Mouse (Mus musculus): Measurements from ENCODE around the gene Isca1. TPM values are rescaled to one million over a fixed set of nuclear protein-coding genes. Genes with fewer than 3 reads are reported as not detected.

The Isca1 gene
- total RNA-seq, 1 experiment from 2014 or later, result 140 TPM

Other genes with a start within 250 kb of the Isca1 start
- 29.6 and 32.2 TPM in 2 replicates for gene Agtpbp1, start 184.6 kb downstream of the Isca1 start, total RNA-seq (2021)
- gene Naa35, start 184.6 kb downstream of the Isca1 start, total RNA-seq (2021), result 58.4 and 60.0 TPM in 2 replicates
- 10.7 and 13.7 TPM in 2 replicates for gene Golm1, start 94.0 kb downstream of the Isca1 start, total RNA-seq (2021)
- not detected in 2 replicates for gene 4921517D22Rik, start 75.7 kb downstream of the Isca1 start, total RNA-seq (2021)
- not detected in 2 replicates for gene Spata31d1a, start 59.5 kb downstream of the Isca1 start, total RNA-seq (2021)
- not detected in 2 replicates for gene Spata31d1b, start 57.5 kb downstream of the Isca1 start, total RNA-seq (2021)
- not detected in 2 replicates for gene Spata31d1d, start 38.1 kb downstream of the Isca1 start, total RNA-seq (2021)
- gene 1700014D04Rik, start 23.1 kb downstream of the Isca1 start, total RNA-seq (2021), result not detected in 2 replicates
- gene Gm49354, start 12.4 kb upstream of the Isca1 start, total RNA-seq (2021), result not detected in 2 replicates
- gene Tut7, start 53.3 kb upstream of the Isca1 start, total RNA-seq (2021), result 67.8 and 79.4 TPM in 2 replicates